Mouse (Mus musculus): ENCODE results near the gene Mut.

Mut gene

DNA sequence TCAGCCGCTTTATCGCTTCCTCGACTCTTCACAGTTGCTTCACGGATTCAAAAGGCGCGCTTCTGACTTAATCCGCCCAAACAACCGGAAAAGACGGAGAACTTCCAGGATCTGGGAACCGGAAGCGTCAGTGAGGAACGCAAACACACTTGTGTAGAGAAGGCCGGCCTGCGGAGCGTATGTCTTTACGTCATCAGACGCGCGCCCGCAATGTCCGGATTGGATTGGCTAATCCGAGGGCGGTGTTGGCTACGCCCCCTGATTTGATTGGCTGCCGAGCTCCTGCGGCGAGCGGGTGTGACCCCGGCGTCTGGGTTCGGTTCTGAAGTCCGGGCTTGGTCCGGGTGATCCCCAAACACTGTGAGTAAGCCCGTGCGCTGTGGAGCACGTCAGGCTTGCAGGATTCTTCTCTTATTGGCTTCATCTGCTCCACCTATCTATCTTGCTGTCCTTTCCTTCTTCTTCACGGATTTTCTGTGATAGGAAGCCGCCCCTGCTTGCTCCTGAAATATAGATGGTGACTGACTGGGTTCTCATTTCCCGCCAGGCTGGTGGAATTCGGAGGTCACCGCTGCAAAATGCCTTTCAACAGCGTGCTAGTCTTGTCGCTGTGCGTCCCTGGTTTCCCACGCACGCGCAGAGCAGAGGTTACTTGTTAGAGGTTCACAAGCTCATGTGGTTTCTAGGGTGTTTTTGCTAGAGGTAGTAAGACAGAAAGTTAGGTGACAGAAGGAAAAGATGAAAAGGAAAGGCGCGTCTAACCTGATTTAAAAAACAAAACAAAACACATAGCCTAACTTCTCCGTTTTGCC lies at the start of gene Mut, which contains the start of gene Cenpq:
Gene Mut (plus strand): TSS at position 266 of the 812 bp plus-strand sequence.
Gene Cenpq (minus strand): TSS at position 628 of the 812 bp plus-strand sequence.
- peak; percentile 86 for DNase-seq (ENCODE audit: extremely low read depth, low read depth, low spot score)

DNA sequence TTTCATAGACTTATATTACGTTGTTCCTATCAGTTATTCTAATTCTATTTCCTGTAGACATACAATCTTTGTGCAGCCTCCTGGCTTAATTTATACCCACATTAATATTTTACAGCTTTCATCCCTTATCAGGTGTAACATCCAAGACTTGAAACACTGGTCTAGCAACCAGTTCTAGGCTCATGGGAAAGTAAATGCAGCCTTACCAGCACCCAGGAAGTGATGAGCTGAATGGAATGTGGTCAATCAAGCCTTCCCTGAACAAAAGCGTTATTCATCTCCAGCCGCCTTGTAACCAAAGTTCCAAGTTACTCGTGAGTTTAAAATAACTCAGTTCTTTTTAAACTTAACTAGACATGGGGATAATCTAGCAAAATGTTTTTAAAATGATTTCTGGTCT lies 49.3 kb upstream of the Mut start:
- DNase-seq (ENCODE audit: extremely low read depth, low read depth, low spot score) = peak; percentile 11

DNA sequence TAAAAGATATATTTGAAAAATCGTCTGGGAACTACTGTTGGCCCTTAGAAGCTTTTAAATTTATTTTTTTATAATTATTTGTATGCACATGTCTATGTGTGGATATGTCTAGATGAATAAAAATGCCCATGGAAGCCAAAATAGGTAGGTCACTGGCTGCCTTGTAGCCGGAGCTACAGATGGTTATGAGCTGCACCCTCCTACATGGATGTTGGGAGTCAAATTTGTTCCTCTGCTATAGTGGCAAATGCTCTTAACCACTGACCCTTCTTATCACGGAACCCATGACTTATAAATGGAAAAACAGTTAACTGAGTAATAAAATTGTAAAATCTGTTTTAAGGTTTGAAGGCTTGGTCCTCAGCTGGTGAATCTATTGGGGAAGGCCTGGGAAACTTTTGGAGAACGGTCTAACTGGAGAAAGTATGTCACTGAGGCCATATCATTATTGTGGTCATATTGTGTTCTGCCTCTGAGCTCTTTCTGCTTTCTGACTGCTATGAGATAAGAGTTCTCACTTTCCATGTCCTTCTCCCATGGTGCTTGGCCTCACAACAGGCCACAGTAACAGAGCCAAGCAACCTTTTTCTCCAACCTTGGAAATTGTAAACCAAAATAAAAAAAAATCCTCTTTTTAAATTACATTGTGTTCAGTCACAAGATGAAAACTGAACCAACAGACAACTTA lies 46.5 kb upstream of the Mut start:
- DNase-seq (ENCODE audit: extremely low read depth, low read depth, low spot score) = no peak

DNA sequence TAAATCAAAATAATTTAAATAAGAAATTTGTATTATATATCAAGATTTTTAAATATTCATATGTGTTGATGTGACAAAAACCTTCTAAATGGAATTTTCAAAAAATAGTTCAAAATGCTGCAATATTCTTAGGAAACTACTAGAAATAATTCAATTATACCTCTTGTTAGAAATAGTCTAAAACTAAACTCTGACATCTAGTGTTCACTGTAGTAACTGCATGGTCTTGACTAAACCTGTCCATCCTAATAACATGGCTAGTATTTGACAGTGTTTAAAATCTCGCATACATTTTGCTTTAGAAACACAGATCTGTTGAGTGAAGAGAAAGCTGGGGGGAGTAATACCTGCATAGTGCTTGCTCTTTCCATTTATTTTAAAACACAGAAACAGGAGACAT lies 37.6 kb upstream of the Mut start:
- DNase-seq (ENCODE audit: extremely low read depth, low read depth, low spot score) = no peak

DNA sequence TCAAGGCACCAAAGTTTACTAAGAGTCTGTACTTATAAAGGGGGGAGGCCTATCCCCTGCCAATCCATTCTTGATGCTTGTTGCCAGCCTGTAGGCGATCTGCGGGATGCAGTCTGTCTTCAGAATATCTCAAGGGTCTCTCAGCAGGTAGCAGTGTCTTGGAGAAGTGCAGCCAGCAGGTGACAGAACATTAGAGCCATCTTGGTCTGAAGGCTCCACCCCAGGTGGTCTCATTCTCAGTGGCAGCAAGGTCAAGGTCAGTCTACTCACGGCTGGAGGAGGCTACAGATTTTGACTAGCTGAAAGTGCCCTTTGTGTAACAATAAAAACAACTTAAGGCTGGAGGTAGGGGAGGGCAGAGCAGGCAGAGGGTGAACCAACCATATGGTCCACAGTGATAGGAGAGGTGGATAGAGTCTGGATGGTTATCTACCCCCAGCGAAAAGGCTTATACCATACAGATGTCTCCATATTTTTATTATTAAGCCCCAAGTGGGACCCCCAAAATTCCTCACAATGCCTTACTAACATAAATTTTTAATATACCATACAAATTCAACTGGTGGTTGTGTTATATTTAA lies 34.6 kb upstream of the Mut start:
- no peak for DNase-seq (ENCODE audit: extremely low read depth, low read depth, low spot score)

DNA sequence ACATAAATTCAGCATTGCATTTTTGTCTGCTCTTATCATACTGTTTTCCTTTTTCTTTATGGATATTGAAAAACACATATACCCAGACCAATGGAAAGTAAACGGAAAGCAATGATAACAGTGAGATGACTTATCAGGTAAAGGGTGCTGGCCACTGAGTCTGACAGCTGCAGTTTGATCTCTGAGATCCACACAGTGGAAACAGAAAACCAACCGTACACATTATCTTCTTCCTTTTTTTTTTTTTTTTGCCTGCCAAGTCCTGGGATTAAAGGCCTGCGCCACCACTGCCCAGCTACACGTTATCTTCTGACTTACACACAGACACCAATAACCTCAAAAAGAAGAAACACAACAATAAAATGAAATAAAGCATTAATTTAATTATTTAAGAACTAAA lies 31.1 kb upstream of the Mut start:
- DNase-seq (ENCODE audit: extremely low read depth, low read depth, low spot score) = no peak

DNA sequence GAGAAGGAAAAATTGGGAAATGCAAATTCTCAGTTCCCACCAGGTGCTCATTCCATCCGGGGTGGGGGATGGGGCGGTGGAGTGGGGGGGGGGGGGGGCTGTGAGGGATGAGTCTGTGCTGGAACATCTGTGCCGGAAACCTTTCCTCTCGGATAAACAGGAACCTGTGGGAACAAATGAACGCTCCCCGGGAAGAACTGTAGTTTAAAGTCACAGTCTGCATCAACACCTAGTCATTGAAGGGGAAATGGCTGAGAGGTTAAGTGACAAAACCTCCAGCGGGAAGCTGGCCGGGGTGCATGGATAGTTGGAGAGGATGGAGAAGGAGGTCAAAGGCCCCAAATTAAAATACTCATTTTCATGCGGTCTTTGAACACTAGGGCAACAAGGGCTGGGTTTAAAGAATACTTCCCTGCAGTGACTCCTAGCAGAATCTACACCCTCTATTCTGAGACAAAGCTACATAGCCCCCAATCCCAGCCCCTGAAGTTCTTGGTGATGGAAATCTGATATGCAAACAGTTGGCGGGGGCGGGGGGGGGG lies 30.4 kb upstream of the Mut start:
- DNase-seq (ENCODE audit: extremely low read depth, low read depth, low spot score) = no peak

DNA sequence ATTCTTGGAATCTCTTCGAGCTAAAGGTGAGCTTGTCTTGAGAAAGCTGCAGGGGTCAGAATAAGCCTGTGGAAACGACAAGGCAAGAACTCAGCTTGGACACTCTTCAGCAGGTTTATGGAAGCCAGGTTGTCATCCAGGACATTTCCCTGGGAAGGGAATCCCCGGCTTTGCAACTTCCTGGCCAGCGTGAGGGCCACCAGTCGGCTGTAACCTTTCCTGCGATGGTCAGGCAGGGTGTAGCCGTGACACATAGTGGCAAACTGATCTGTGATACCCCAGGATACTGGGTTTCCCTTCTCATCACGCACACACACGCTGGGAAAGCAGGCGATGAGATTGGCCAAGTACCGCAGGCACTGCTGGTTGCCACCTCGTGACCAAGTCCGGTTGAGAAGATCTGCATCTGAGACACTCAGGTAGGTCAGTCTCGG lies 29.7 kb upstream of the Mut start:
- DNase-seq (ENCODE audit: extremely low read depth, low read depth, low spot score) = no peak

DNA sequence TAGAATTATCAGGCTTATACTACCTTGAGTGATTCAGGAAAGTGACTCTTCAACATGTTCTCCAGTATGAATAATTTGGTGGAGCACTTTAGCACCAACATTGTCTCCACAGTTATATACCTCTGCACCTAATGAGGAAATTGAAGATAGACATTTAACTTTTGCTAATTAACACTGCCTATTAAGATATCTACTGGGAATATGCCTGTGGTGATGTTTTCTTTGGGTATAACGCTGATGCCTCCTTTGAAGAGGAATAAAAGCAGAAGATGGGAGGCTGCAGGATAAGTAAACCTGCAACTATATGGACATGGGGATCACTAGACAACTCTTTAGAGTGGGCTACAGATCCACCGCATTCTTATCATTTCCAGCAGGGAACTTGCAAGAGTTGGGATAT lies 20.2 kb upstream of the Mut start, which contains the start of gene Glyatl3:
Gene Glyatl3 (minus strand): TSS at position 101 of the 400 bp plus-strand sequence.
- no peak for DNase-seq (ENCODE audit: extremely low read depth, low read depth, low spot score)

DNA sequence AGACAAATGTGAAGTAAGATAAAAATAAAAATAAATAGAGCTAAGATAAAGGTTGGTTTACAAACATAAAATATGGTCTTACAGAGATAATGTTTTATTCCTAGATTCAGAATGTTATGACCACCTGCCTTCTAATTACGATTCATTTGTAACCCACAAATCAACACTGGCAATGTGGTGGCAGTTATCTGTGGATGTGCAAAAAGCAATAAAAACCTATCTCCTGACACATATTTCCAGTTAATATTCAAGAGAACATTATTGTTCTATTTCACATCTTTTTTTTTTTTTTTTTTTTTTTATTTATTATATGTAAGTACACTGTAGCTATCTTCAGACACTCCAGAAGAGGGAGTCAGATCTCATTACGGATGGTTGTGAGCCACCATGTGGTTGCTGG lies 19.0 kb upstream of the Mut start:
- no peak for DNase-seq (ENCODE audit: extremely low read depth, low read depth, low spot score)

DNA sequence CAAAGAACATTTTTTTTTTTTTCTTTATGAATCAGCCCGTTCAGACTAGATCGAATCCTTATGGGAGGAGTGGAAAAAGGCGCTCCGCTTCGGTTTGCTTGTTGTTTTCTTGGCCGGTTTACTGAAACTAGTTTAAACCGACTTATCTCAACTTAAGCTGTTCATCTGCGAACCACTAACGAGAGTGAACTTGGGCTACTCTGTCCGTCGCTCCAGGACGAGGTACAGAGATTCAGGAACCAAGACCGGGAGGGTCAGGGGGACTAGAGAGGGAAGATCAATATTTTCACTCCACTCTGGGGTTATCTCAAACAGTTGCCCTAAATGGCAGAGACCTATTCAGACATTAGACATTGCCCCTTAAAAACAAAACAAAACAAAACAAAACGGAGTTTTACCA lies 500 bp upstream of the Mut start:
- DNase-seq (ENCODE audit: extremely low read depth, low read depth, low spot score) = no peak

DNA sequence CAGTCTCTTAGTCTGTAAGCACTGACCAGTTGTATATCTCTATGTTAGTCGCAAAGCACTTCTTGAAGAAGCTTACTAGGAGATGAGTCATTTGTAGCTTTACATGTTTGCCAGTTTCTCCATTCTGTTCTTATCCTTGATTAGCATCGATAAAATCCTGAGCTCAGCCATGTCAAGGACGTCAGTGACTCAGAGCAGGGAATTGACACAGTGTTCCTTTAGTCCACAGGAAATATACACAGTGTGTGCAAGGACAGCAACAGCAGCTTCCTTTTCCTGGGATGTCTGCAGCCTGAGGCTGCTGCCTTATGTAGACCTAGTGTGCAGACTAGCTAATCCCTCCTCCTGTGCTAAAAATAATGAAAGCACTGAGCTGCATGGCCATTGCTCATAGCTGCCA lies 14.0 kb downstream of the Mut start:
- DNase-seq (ENCODE audit: extremely low read depth, low read depth, low spot score) = peak; percentile 0

DNA sequence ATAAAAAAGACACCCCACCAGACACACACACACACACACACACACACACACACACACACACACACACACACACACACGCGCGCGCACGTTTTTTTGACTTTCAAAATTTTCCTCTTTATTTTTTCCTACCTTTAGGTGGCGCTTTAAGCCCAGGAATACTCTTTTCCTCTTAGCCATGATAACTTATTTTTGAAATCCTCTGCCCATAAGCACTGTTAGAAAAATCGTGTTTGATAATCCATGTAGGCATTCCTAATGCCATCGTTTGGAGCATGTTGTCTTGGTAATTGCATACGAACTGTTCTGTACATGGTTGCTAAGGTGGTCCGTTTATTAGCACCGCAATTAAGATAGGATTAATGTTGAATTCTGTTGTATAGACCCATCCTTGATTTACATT lies 43.4 kb downstream of the Mut start:
- no peak for DNase-seq (ENCODE audit: extremely low read depth, low read depth, low spot score)

DNA sequence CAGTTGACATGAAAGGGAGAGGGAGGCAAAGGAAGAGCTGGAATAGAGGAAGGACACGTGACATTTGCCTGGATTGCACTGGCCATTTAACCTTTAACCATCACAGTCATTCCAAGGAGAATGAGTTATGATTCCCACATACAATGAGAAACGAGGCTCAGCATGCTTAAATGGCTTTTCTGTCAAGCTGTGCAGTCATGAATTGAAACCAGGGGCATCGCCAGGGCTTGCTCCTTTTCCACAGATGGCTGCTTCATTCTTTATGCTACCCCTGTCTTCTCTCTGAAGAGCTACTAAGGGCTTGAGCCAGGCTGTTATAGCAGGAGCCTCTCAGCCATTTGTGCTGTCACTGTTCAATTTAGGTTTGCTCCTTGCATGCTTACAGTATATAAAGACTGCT lies 57.6 kb downstream of the Mut start:
- DNase-seq (ENCODE audit: extremely low read depth, low read depth, low spot score) = no peak

Data from fat pad, adult 2 months (tissue).